Mouse (Mus musculus) heart, postnatal 0 days (tissue): ENCODE measurements around the gene Itga10. TPM values are rescaled to one million over a fixed set of nuclear protein-coding genes. Genes with fewer than 3 reads are reported as not detected.
A peak's percentile ranks its signal among the peaks of the same experiment; 100 is the strongest.

Source experiments
- ATAC-seq: fragments of 200-750 bp; cut with Nextera tagmentation; 2 replicates; pipeline ENCODE4 v1.8.0; 2017; ENCODE audit warnings: low read depth, moderate number of reproducible peaks, moderate library complexity; ENCODE audit not compliant: insufficient read depth
- DNase-seq: peaks from one replicate; pipeline ENCODE4 v3.0.0-alpha.2; 2016; ENCODE audit warnings: low spot score
- H3K27ac ChIP-seq: fragments of 300-500 bp; sonication (generic); 2 replicates; pipeline ENCODE4 v1.5.1; 2014; ENCODE audit warnings: low read depth, mild to moderate bottlenecking
- H3K27me3 ChIP-seq: fragments of 300-500 bp; sonication (generic); 2 replicates; pipeline ENCODE4 v1.6.1; 2014; ENCODE audit warnings: low read length, mixed read lengths; ENCODE audit not compliant: control insufficient read depth, insufficient read depth
- H3K36me3 ChIP-seq: fragments of 300-500 bp; sonication (generic); replicated peaks from 2 replicates; pipeline ENCODE4 v1.6.1; 2014; ENCODE audit warnings: low read length, mixed read lengths; ENCODE audit not compliant: control insufficient read depth, insufficient read depth
- H3K4me1 ChIP-seq: fragments of 300-500 bp; sonication (generic); 2 replicates; pipeline ENCODE4 v1.6.1; 2014; ENCODE audit warnings: antibody characterized with exemption; ENCODE audit not compliant: control insufficient read depth, insufficient read depth
- H3K4me2 ChIP-seq: fragments of 300-500 bp; sonication (generic); 2 replicates; pipeline ENCODE4 v1.6.1; 2014; ENCODE audit warnings: low read depth, mild to moderate bottlenecking, low read length, moderate library complexity
- H3K4me3 ChIP-seq: fragments of 300-500 bp; sonication (generic); 2 replicates; pipeline ENCODE4 v1.5.1; 2014; ENCODE audit warnings: low read depth, low read length
- H3K9ac ChIP-seq: fragments of 300-500 bp; sonication (generic); replicated peaks from 2 replicates; pipeline ENCODE4 v1.6.1; 2014; ENCODE audit warnings: low read depth, low read length, mixed read lengths
- H3K9me3 ChIP-seq: fragments of 300-500 bp; sonication (generic); replicated peaks from 2 replicates; pipeline ENCODE4 v1.6.1; 2016; ENCODE audit warnings: low read length; ENCODE audit not compliant: control insufficient read depth
- CTCF ChIP-seq: IDR thresholded peaks from 2 replicates; pipeline ENCODE4 v1.5.1; 2016; ENCODE audit warnings: antibody characterized with exemption, control low read depth, low read depth
- EP300 ChIP-seq: IDR thresholded peaks from 2 replicates; pipeline ENCODE4 v1.6.1; 2016; ENCODE audit warnings: antibody characterized with exemption, low read depth
- WGBS: fragments of 180-500 bp; shearing (Covaris S2); extraction: QIAGEN DNeasy Blood & Tissue Kit; methylation state at CpG from one replicate; pipeline ENCODE4 v1.1.7; 2014; 5-methylcytosine and 5-hydroxymethylcytosine counted together
- polyA plus RNA-seq: library from polyadenylated mRNA; unstranded; fragments of >200 nt; fragmentation: Nextera tagmentation; extraction: Ambion mirVana; gene quantifications from 2 replicates; pipeline ENCODE4 v1.2.1, GENCODE M21; 2015
- total RNA-seq: library from RNA; depleted of rRNA; stranded (reverse); fragments of >200 nt; gene quantifications from 2 replicates; pipeline ENCODE4 v1.2.3, GENCODE M21; 2014; ENCODE audit warnings: low replicate concordance

The Itga10 gene
- total and polyA plus RNA-seq, 2 experiments from 2014 or later = 0.45 to 4.2 TPM

DNA sequence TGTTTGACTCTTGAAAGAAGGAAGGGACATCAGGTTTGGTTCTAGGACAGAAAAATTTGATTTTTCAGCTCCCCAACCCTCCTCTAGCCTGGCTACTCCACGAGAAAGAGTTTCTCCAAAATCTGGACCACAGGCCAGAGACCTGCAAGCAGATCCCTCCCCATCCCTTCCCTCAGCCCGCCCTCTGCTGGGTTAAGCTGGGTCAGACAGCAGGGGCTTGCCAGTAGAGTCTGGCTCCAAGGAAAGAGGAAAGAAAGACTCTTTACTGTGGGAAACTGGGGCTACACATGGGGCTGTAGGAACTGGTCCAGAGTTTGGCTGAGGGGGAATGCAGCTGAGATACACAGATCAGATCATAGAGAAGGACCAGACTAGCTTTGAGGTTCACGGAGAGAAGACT is 47.1 kb downstream of the Itga10 start:
- no peak overlapping the region for H3K4me3 ChIP-seq
- H3K9ac ChIP-seq = no peak overlapping the region
- no peaks in the 10 kb centered on the region for H3K36me3 ChIP-seq
- no peaks in the 10 kb centered on the region for H3K9me3 ChIP-seq
- no peaks in the 10 kb centered on the region for H3K27me3 ChIP-seq
- no peak for TF ChIP-seq EP300
- peak; percentile 48 for TF ChIP-seq CTCF
- no peaks in the 10 kb centered on the region; the same call in 1 of the 2 replicates for H3K4me1 ChIP-seq
- 22% methylated on average over 3 of the region's 3 CpGs for WGBS
- H3K4me2 ChIP-seq = no peak overlapping the region
- H3K27ac ChIP-seq = no peak overlapping the region
- DNase-seq (peak; percentile 38), ATAC-seq (no peak)

DNA sequence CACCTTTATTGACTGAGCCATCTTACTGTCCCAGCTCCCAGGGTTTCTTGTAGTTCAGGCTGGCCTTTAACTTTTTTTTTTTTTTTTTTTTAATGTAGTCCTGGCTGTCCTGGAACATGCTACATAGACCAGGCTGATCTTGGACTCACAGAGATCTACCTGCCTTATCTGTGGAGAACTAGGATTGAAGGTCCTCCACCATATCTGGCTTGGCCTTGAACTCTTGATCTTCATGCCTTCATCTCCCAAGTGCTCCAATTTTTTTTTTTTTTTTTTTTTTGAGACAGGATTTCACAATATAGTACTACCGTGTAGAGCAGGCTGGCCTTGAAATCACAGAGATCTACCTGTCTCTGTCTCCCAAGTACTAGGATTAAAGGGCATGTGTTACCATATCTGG is 48.2 kb downstream of the Itga10 start:
- DNase-seq (no peak), ATAC-seq (no peak)
- H3K27me3 ChIP-seq = no peaks in the 10 kb centered on the region
- no peaks in the 10 kb centered on the region; the same call in 1 of the 2 replicates for H3K4me1 ChIP-seq
- no peak overlapping the region for H3K9ac ChIP-seq
- no peak for TF ChIP-seq EP300
- TF ChIP-seq CTCF = no peak
- no peak overlapping the region for H3K4me3 ChIP-seq
- no peak overlapping the region for H3K4me2 ChIP-seq
- H3K9me3 ChIP-seq = no peaks in the 10 kb centered on the region
- no peaks in the 10 kb centered on the region for H3K36me3 ChIP-seq
- no peak overlapping the region for H3K27ac ChIP-seq
- 91% methylated on average over 1 of the region's 1 CpGs for WGBS

DNA sequence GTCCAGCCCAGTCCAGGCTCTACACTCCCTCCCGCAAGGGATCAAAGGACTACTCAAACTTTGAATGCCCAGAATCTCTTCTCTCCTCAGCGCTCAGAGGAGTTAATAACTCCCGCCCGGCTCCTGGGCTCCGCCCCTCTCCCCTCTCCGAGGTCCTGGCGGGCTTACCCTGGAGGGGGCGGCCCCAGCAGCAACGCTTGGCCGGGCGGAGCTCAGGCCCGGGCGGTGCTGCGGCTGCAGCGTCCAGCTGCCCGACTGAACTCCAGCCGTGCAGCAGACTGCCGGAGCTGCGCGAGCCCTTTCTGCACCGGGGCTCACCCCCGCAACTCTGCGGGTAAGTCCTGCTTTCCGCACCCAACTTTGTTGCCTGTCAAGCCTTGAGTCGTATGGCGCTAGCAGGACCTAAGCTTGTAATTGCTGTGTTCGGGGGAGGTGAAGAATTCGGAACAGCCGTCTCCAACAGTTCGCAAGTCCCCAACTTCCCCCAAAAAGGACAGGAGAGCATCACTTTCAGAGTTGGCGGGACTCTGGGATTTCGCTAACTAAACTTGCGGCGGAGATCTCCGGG is 50.9 kb downstream of the Itga10 start, which contains the start of gene Pias3:
TSS of gene Pias3 (plus strand) at position 187 of the 568 bp plus-strand sequence.
- H3K4me2 ChIP-seq = peak within 1 kb of the TSS; percentile 79
- ATAC-seq (peak; percentile 87), DNase-seq (peak; percentile 88)
- no peaks in the 10 kb centered on the region for H3K27me3 ChIP-seq
- peak within 1 kb of the TSS; percentile 84 for H3K4me3 ChIP-seq
- H3K4me1 ChIP-seq = no peaks in the 10 kb centered on the region; the same call in 1 of the 2 replicates
- peak within 1 kb of the TSS; percentile 91 for H3K27ac ChIP-seq
- WGBS = under 1% methylated on average over 35 of the region's 35 CpGs
- no peak for TF ChIP-seq EP300
- no peak for TF ChIP-seq CTCF
- H3K36me3 ChIP-seq = peaks cover 9% of the 10 kb centered on the region
- H3K9ac ChIP-seq = peak within 1 kb of the TSS; percentile 72
- no peaks in the 10 kb centered on the region for H3K9me3 ChIP-seq

DNA sequence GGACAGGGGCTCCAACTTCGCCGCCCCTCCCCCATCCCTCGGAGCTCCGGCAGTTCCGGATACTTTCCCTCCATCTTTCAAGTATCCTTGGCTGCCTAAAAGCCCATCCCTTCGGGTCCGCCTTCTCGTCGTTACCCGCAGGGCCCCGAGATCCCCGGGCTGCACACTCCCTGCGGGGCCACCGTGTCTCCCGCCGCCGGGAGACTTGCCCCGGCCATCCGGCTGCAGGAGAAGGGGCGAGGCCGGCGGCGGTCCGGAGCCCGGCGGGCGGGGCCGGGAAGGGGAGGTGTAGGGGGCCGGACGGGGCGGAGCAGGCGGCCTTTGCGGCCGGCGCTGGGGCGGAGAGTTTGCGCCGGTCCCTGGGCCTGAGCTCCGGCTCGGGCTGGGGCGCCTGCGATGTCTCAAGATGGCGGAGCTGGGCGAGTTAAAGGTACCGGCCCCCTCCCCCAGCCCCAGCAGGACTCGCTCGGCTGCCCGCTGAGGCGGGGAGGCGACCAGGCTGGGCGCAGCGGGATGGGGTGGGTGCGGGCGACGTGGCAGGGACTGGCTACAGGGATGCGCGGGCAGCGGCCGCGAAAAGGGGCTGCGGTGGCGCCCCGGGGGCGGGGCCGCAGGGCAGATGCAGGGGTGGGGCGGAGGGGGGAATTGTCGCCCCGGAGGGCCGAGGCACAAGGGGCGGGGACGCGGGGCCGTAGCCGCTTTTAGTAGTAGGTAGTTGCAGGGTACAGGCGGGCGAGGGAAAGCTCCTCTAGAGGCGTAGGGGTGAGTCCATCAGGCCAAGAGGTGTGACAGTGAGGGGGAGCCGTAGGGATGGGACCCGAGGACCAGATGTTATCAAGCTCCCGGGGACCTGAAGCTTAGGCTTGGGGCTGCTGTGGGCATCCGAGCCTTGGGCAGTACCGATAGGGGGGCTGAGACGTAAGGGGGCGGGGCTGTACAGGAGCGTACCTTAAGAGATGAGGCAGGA is 51.7 kb downstream of the Itga10 start:
- DNase-seq = peak; percentile 88
- Histone ChIP-seq H3K36me3 (peaks cover 16% of the 10 kb centered on the region), H3K9ac (peak overlapping the region; percentile 72), H3K27ac (peak overlapping the region; percentile 91), H3K4me1 (no peaks in the 10 kb centered on the region; the same call in 1 of the 2 replicates), H3K27me3 (no peaks in the 10 kb centered on the region), H3K9me3 (no peaks in the 10 kb centered on the region), H3K4me2 (peak overlapping the region; percentile 79), H3K4me3 (peak overlapping the region; percentile 84)
- peak; percentile 96 for ATAC-seq
- TF ChIP-seq CTCF = no peak
- TF ChIP-seq EP300 = no peak; the same call in 1 of the 2 replicates
- WGBS = under 1% methylated on average over 73 of the region's 85 CpGs

DNA sequence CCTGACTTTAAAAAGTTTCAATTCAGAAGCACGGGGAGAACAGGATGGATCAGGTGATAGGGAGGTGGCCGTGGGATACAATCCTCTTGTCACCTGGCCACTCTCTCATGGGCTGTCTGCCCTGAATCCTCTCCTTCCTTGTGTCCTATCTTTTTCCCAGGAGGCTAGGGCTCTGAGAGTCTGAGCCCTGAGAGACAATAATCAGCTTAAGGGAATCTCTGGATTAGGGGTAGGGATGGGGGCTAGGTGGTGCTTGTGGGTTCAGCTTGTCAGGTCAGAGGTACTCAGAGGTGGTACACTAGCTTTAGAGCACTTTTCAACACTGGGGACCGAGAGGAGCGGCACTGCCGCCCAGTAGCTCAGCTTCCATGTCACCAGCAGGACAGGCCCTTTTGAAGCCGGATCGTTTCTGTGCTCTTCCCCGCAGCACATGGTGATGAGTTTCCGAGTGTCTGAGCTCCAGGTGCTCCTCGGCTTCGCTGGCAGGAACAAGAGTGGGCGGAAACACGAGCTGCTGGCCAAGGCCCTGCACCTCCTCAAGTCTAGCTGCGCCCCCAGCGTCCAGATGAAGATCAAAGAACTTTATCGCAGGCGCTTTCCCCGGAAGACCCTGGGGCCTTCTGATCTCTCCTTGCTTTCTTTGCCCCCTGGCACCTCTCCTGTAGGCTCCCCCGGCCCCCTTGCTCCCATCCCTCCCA is 53.8 kb downstream of the Itga10 start:
- no peak overlapping the region for H3K27ac ChIP-seq
- H3K4me2 ChIP-seq = no peak overlapping the region
- H3K9ac ChIP-seq = no peak overlapping the region
- no peaks in the 10 kb centered on the region for H3K9me3 ChIP-seq
- H3K4me1 ChIP-seq = no peaks in the 10 kb centered on the region; the same call in 1 of the 2 replicates
- H3K27me3 ChIP-seq = no peaks in the 10 kb centered on the region
- no peak overlapping the region for H3K4me3 ChIP-seq
- ATAC-seq = no peak
- peaks cover 31% of the 10 kb centered on the region for H3K36me3 ChIP-seq
- WGBS = 59% methylated on average over 19 of the region's 19 CpGs
- TF ChIP-seq CTCF (no peak), EP300 (no peak)
- no peak for DNase-seq
